Mouse (Mus musculus) embryo, embryonic 10.5 days (tissue): ENCODE measurements around the gene Ep400.

Source experiments
- DNase-seq: peaks from one replicate; pipeline ENCODE4 v3.0.0-alpha.2; 2015; ENCODE audit warnings: low spot score

Ep400 gene

DNA sequence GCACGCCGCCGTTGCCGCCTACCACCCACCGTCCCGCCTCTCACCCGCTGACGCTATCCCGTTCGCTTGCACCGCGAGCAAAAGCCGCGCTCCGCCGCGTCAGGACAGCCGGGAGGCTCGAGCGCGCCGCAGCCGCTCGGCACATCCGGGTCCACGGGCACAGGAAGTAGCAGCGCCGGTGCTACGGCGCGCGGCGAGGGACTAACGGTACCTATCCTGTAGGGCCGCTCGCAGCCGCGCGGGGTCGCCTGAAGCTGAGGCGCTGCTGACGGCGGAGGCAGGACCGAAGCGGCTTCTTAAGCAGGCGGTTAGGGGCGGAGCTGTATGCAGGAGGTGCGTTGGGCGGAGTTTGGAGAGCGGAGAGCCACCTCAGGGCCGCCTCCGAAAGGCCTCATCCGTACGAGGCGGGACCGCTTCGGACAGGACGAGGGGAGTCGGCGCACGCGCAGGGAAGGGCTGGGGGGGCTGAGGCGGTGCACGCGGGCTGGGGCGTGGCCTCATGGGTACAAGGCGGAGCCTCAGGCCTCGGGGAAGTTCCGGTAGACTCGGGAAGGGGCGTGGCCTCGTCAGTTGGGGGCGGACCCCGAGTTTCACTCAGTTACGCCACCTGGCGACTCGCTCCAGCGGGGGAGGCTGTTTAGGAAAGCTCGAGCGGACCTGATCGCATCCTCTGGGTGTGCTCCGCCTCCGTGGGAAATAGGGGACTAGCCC, at the start of gene Ep400:
Ep400 (minus strand) TSS at position 270 of the 711 bp plus-strand sequence.
- DNase-seq = peak; percentile 99

DNA sequence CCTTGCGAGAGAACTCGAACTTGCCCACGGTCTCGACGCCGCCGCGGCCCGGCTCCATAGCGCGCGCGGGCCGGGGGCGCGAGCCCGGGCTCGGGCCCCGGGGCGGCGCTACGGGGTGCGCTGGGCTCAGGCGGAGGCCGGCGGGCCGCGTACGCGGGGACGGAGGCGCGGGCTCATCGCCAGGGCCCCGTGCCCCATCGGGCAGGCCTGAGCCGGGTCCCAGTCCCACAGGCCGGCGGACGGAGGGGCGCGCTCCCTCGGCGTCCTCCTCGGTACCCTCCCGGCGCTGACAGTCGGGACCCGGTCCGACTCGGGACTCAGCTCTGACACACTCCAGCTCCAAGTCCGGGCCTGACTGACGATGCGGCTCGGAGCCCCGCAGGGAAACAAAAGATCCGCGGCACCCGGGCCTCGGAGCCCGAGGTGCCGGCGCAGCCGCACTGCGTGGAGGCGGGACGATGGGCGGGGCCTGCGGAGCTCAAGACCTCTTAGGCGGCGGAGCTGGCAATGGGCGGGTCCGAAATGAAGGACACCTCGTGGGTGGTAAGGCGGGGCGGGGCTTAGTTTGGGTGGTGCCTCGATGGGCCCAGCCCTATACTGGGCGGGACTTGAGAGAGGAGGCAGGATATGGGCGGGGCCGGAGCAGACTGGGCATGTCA, 39.3 kb upstream of the Ep400 start, which contains the start of gene Ulk1:
Ulk1 (minus strand) TSS at position 431 of the 659 bp plus-strand sequence.
- peak; percentile 99 for DNase-seq

DNA sequence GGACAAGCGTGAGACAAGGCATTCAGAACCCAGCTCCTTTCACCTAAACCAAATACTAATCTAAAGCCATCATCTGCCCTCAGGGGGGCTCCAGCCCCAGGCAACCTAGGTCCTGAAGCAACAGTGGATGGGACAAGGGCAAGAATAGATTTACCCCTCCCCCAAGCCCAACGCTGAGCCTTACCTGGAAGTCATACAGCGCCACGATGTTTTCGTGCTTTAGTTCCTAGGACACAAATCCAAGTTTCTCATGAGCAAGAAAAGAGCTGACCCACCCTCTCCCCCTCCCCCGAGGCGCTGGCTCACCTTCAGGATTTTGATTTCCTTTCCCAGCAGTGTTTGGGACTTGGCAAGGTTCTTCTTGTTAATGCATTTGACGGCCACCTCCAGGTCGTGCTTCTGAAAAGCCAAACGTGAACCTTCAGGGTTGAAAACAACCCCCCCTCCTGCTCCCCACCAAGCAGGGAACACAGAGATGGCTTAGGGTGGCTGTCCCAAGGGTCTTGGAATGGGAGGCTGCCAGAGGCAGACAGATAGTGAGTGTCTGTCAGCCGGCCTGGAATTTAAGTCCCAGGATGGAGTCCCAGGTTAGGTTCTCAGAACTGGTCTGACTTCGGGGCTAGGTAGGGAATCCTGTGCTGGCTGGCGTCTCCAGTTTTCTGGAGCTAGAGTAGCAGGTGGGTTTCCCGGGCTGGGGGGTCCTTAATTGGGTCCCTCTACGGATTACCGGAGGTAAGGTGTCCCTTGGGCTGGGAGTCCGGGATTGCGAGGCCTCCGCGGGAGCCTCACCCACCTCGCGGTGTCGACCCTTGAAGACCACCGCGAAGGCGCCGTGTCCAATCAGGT, 38.5 kb upstream of the Ep400 start:
- peak; percentile 51 for DNase-seq

DNA sequence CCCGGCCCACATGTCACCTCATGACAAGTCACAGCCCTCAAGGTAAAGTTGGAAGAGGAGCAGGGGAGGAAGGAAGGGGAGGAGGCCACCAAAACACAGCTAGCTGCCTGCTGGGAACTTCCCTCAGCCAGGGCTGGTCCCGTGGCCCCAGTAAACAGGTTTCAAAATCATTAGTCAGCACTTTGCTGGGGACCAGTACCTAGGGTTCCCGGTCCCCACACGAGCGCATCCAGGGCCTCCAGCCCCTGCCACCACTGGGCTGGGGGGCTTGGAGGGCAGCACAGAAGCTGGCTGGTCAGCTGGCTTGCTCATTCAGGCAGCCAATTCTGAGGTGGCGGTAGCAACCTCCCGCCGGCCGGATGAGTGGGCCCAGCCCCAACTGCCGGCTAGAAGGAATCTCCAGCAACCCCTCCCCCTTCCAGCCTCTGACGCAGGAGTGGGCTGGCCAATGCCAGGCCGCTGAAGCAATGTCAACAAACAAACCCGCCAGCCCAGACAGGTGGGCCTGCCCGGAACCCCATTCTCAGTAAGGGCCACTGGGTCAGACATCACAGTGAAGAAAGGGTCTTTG, 37.6 kb upstream of the Ep400 start:
- peak; percentile 90 for DNase-seq

DNA sequence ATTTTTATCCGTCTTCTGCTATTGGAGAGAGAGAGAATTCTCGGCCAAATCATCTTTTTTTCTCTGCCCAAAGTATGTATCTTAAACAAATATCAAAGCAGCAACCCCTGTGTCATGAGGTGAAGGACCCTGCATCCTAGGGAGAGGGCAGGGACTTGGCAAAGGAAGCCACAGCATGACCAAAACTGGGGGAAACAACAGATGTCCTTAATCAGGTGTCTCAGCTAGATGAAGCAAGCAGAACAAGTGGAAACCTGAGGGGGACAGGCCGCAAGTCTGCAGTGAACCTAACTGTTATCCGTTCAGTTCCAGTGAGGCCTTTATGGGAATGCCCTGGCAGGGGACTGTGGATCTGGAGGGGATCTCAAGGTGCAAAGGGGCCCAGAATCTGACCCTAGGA, 36.9 kb upstream of the Ep400 start:
- DNase-seq = no peak

DNA sequence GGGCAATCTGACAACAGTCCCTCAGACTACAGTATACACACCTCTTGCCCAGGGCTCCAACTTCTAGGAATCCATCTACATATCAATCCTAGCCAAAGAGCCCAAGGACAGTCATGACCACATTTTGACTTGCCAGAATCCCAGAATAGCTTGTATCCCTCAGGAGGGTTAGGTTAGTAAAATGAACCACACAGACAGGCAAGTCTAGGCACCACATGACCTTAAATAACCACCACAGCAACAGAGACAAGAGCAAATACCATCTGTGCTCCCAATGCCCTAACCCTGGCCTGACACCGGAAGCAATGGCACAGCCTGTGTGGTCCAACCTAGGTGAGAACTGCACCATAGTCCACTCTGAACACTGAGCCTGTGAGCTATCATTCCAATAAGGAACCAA, 36.2 kb upstream of the Ep400 start:
- no peak for DNase-seq

DNA sequence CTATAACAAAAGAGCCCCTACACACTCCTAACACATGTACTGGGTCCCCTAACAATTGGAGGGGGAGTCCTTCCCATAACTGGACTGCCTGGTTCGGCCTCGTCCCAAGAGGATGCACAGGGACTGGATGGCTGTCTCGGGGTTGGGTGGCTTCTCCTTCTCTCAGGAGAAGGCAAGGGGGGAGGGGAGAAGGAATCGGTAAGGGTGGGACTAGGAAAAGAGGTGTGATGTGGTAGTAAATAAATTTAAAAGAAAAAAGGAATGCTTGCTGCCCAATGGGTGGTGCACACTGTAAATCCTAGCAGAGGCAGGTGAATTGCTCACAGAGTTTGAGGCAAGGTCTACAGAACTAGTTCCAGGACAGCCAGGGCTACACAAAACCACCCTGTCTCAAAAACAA, 35.6 kb upstream of the Ep400 start:
- no peak for DNase-seq

DNA sequence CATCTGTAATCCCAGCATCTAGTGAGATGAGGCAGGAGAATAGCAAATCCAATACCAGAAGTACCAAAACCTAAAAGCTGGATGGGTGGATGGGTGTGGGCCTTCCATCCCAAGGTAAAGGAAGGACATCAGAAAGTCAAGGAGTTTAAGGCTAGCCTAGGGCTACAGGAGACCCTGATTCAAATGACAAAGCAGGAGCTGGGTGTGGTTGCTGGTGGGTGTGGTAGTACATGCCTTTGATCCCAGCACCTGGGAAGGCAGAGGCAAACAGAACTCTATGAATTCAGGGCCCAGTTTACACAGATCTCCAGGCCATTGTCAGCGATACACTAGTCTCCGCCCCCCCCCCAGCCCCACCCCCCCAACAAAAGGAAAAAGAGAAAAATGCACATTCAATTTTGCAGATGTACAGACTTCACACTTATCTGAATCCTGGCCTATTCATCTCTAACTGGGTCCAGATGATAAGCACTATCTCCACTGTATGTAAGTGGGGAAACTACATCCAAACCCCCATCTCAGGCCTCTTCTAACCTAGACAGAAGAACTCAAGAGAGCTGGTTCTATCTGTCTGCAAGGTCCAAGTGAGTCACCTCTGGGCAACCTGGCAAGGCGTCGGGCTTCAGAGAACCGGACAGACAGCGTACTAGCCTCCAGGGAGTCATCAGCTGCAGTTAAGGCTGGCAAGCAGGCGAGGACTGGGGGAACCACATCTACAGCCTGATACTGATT, 33.7 kb upstream of the Ep400 start:
- DNase-seq = no peak

DNA sequence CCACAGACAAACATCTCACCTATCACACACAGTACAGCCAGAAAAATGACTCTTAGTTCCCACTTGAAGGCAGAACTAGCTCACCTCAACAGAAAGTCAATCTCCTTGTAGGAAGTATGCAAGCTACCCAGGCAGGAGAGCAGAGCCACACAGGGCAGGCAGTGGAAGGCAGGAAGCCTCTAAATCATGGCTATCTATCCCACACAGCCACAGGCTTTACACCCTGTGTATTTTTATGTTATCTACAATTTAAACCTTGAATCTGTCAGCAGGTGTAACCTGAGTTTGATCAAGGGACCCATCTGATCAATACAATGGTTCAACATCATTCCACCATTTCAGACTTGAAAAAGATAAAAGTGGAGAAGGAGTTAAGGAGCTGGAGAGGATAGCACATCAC, 32.3 kb upstream of the Ep400 start:
- no peak for DNase-seq

DNA sequence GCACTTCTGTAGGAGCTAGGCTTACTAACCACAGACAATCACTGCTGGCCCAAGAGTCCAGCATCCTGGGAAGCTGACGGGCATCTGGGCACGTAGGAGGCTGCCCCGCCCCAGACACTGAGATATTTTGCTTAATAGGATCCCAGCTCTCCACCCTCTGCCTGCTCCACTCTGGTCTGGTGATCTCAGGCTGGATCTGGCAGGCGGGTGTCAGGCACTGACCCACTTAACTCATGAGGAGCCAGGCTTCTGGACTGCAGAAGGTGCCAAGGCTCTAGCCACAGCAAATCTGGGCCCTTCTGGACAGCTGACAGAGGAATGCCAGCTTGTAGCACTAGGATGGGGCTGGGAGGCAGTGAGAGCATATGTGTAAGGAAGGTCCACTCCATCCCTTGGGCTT, 31.7 kb upstream of the Ep400 start:
- DNase-seq = no peak

DNA sequence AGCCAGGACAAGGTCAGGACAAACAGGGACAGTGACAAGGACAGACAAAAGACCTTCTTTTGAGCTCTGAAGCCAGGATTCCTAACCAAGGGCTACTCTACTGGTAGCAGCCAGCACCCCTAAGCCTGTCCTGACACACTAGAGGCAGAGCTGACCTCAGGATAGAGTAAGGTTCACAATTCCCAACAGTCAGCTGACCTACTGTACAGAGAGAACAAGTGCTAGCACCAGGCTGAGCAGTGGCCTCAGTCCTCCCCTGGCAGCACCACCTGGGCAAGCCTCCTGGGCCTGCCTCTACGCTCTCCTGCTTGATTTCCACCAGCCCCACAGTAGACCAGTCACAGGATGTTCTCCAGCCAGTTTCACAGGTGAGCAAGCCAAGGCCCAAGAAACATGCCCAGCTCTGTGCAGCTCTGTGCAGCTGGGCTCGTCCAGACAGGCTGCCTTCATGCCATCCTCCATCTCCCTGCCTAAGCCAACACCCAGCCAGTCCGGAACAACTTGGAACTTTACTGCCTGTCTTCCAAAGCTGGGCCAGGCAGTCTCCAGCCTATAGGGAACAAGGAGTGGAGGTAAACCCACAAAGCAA, 30.6 kb upstream of the Ep400 start:
- no peak for DNase-seq

DNA sequence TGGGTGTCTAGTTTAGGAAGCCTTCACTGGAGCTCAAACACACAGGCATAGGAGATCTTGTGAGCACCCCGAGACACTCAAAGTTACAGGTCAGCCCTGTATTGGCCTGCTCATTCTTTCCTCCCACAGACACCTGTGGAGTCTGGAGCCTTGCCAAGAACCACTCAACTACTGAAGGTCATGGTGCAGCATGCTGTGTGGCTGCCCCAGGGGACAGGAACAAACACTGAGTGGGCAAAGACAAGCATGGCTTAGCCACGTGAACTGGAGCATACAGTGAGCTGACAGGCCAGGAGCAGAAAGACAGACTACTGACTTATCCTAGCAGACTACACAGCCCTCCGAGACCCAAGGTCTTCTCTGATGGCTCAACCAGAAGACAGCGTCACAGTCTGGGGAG, 27.2 kb upstream of the Ep400 start:
- no peak for DNase-seq

DNA sequence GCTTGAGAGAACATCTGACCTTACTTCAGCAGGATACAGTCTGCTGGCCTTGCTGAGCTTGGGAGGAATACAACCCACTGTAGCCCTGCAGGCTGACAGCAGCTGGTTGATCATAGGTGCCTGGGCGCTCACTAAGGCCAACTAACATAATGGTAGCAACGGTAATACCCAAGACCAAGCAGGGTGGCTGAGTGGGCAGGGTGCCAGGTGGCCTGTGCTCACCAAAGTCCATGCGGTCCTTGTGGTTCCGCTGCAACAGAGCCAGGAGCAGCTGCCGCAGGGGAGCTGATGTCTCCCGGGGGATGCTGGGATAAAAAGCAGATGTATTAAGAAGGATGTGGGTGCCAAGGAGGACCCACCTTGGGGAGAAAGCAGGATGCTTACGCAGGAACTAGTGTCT, 23.8 kb upstream of the Ep400 start:
- DNase-seq = no peak

DNA sequence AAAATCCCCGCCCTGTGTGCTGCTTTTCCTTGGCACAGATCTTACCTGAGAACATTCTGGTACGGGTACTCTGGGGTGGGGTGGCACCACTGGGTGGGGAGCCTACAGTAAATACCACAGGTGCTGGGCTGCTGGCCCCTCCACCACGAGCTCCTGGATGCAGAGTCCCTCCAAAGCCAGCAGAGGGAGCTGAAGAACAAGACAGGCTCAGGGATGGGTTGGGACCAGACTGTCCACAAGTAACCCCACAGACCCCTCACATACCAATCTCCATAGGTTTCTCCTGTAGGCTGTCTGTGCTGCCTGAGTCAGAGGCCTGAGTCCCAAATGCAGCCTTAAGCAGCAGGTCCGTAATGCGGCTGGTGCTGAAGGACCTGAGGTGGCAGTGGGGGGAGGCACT, 18.2 kb upstream of the Ep400 start:
- DNase-seq = peak; percentile 78

DNA sequence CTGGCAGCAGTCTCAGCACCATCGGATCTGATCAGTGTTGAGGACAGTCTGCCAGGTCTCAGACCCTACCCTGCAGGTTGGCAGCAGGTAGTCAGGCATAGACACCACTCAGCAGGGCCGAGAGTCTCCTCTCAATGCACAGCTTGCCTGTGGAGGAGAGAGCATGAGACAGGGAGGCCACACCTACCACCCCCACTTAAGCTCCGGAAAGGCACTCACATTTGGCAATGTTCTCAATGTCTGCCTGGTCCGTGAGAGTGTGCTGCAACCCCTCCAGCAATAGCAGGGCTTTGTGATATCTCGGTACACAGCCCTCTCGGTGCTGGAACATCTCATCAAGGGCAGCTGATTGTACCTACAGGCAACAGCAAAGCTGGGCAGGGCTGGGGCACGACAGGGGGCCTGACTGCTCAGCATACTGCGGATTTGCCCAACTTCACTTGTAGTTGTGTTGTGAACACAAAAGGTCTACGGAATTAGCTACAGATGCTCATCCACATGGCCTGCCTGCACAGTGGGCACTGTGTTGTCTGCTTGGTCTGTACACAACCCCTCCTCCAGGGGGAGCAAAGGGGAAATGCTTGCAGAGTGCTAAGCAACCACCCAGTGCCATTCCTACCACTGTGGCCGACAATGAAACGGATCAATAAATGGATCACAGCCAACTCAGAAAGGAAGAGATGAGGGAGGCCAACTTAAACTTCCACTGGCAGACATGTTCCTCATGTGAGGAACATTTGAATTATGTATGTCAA, 15.7 kb upstream of the Ep400 start:
- no peak for DNase-seq

DNA sequence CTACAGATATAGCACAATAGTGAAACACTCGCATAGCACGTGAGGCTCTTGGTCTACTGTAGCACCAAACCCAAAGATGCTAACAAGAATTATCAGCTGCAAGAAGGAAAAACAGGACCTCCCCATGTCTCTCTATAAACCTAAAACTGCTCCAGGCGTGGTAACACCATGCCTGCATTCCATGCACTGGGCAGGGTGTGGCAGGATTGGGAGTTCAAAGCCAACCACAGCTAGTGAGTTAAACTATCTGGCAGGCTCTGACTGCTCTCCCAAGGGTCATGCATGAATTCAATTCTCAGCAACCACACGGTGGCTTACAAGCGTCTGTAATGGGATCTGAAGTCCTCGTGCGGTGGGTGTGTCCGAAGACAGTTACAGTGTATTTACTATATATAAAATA, 12.6 kb upstream of the Ep400 start:
- no peak for DNase-seq

DNA sequence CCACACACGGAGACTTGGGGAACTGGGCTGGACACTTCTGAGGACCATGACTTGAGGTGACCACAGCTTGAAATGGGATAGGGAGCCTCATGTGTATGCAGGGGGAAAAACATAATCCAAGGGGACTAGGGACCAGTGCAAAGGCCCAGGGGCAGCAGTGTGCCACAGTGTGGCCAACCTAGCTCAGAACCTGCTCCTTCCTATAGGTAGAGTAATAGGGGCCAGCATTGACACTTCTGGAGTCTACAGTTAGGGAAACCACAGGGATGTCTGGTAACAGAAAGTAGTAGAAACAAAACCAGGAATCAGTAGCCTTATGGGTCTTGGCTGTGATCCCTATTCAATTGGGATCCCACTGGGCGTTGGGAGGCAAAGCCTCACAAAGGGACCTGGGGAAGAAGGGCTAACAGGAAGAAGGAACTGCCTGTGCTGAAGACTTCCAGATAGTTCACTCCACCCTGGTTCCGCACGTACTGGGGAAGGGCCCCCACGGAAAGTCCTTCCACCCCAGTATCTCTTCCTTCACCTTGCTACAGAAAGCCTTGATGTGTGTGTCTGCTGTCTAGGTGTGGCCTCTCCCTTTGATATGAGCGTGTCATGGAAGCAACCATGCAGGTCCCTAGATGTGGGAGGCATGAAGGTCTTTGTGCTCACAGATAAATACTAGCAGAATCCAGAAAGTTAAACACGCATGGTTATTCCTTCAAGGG, 11.2 kb upstream of the Ep400 start:
- no peak for DNase-seq

DNA sequence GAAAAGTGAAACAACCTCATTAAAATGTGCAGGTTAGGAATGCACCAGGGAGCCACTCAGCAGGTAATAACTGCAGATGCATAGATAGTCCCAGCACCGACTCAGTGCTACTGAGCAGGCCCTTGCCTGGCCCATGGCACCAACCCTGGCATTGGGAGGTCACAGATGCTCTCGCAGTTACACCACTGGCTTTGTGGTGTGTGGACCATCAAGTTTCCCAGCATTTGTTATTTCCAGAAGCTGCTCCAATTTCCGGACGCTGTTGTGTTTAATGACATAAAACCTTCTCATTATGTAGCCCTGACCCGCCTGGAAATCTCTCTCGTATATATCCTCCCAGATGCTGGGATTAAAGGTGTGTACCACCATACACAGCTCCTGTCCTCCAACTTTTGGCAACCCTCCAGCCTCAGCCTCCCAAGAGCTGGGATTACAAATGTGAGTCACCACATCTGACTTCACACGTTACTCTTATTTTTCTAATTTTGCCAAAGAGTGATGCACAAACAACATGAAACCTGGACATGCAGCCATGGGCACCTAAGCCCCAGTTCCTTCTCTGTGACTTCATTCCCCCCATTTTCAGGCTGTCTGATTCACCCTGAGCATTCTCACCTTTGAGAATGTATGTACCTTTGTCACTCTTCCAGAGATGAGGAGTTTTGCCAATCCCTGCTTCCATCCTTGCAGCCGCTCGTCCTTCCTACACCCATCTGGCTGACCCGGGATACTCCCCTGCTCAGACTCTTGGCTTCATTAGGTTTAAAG, 10.4 kb upstream of the Ep400 start:
- DNase-seq = no peak
